Mouse (Mus musculus): ENCODE data around the gene Dnajc22. TPM values are rescaled to one million over a fixed set of nuclear protein-coding genes. Genes with fewer than 3 reads are reported as not detected.
A peak's percentile ranks its signal among the peaks of the same experiment; 100 is the strongest.

The Dnajc22 gene
- polyA plus RNA-seq, 1 experiment from 2014 or later = 0.61 TPM

DNA sequence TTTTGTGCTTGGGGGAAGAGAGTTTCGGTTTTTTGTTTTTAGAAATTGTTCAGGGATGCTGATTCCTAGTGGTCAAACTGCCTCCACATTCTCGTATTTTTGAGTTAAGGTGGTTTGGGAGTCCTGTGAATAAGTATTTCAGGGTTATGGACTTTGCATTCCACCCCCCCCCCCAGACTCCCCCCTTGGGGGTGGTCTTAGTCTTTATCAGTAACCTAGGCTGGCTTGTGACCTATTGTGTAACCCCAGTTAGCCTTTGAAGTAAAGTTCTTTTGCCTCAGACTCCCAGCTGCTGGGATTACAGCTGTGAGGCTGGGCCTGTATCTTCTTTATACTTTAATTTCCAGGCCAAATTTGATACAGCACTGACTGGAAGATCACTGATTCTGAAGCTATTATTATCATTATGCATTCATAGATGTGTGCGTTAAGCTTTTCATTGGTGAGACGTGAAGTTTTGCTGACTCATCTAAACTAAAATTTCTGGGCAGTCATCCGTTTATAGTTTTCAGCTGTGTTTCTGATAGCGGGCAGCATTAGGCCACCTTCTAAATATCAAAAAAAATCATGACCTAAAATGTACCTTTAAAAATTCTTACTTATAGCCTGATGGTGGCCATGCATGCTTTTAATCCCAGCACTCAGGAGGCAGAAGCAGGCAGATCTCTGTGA lies 35.0 kb downstream of the Dnajc22 start:
- 75% methylated on average over 6 of the region's 6 CpGs for WGBS
- ATAC-seq (ENCODE audit: insufficient number of reproducible peaks, low FRiP score, low TSS enrichment, low read depth) (no peak), DNase-seq (ENCODE audit: low spot score) (no peak)
- Histone ChIP-seq H3K4me1 (ENCODE audit: control insufficient read depth, insufficient read depth, low read length) (peaks cover 12% of the 10 kb centered on the region; the same call in 1 of the 2 replicates), H3K27me3 (ENCODE audit: control insufficient read depth, insufficient read depth, low read length) (no peaks in the 10 kb centered on the region), H3K36me3 (ENCODE audit: control insufficient read depth, insufficient read depth, low read length) (peaks cover 2% of the 10 kb centered on the region; the same call in 1 of the 2 replicates), H3K9ac (ENCODE audit: low read length) (0 out of 2 replicates have a peak overlapping the region, but pooled peaks have one; percentile 27), H3K27ac (replicated peaks; ENCODE audit: low read depth, low read length) (no peak overlapping the region), H3K4me3 (ENCODE audit: low read depth, low read length) (peak overlapping the region; percentile 59), H3K9me3 (ENCODE audit: control insufficient read depth, low read length) (no peaks in the 10 kb centered on the region), H3K4me2 (ENCODE audit: low read depth, severe bottlenecking) (peak overlapping the region; percentile 75)

DNA sequence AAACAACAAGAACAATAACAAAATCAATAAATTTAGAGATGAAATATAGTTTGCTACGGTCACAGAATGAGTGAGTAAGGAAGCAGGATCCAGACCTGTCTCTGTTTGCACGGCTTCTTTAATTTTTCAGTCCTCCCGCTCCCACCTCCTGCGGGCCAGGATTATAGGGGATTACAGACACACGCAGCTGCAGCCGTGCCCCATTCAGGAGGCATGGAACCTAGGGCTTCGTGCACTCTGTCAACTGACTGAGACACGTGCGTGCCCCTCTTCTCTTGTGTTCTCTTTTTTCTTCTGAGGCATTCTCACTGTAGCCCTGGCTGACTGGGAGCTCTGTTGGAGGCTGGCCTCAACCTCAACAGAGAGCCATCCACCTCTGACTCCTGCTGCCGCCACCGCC lies 36.5 kb downstream of the Dnajc22 start:
- H3K4me3 ChIP-seq (ENCODE audit: low read depth, low read length) = no peak overlapping the region
- DNase-seq (ENCODE audit: low spot score) (no peak), ATAC-seq (ENCODE audit: insufficient number of reproducible peaks, low FRiP score, low TSS enrichment, low read depth) (no peak)
- H3K27me3 ChIP-seq (ENCODE audit: control insufficient read depth, insufficient read depth, low read length) = no peaks in the 10 kb centered on the region
- 65% methylated on average over 11 of the region's 11 CpGs for WGBS
- H3K4me2 ChIP-seq (ENCODE audit: low read depth, severe bottlenecking) = no peak overlapping the region
- H3K36me3 ChIP-seq (ENCODE audit: control insufficient read depth, insufficient read depth, low read length) = peaks cover 2% of the 10 kb centered on the region; the same call in 1 of the 2 replicates
- H3K9ac ChIP-seq (ENCODE audit: low read length) = no peak overlapping the region
- H3K27ac ChIP-seq (replicated peaks; ENCODE audit: low read depth, low read length) = no peak overlapping the region
- H3K9me3 ChIP-seq (ENCODE audit: control insufficient read depth, low read length) = no peaks in the 10 kb centered on the region
- H3K4me1 ChIP-seq (ENCODE audit: control insufficient read depth, insufficient read depth, low read length) = peaks cover 12% of the 10 kb centered on the region; the same call in 1 of the 2 replicates

DNA sequence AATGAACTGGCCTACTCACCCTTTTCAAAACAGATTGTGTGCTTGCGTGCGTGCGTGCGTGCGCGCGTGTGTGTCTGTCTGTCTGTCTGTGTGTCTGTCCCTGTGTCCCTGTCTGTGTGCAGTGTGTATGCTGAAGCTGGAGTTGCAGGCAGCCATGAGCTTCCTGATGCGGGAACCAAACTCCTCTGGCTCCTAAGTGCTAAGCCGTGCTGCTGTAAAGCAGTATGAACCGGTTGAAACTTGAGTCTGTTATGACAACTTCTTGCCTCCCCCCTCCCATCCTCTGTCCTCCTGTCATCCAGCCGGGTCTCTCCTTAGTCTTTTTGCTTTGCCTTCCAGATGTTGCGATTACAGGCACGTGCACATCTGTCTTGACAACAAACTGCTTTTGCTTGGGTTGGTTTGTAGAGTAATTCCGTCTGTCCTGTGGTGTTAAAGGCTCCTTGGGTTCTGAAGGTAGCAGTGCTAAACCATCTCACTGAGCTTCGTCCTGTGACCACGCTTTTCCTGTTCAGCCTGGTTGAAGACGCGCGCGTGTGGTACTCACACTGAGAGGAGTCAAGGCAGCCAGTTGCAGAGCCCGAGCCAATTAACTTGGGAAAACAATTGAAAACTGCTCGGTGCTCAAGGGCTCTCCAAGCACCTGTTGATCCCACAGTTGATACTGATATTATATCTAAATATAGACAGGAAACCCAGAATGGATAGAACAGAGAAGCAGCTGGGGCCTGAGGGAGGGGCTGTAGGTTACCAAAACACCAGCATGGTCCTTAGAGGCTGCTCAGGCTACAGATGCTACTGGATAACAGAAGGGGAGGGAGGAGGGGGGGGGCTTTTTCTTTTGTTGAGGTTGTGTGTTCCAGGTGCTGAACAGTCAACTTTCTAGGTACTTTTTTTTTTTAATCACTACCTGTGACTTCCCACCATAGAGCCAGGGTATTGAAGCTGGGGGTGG lies 37.3 kb downstream of the Dnajc22 start:
- peaks cover 12% of the 10 kb centered on the region; the same call in 1 of the 2 replicates for H3K4me1 ChIP-seq (ENCODE audit: control insufficient read depth, insufficient read depth, low read length)
- peak; percentile 25 for DNase-seq (ENCODE audit: low spot score)
- H3K36me3 ChIP-seq (ENCODE audit: control insufficient read depth, insufficient read depth, low read length) = peaks cover 2% of the 10 kb centered on the region; the same call in 1 of the 2 replicates
- no peak overlapping the region for H3K4me2 ChIP-seq (ENCODE audit: low read depth, severe bottlenecking)
- H3K9me3 ChIP-seq (ENCODE audit: control insufficient read depth, low read length) = no peaks in the 10 kb centered on the region
- H3K27me3 ChIP-seq (ENCODE audit: control insufficient read depth, insufficient read depth, low read length) = no peaks in the 10 kb centered on the region
- H3K9ac ChIP-seq (ENCODE audit: low read length) = no peak overlapping the region
- no peak overlapping the region for H3K4me3 ChIP-seq (ENCODE audit: low read depth, low read length)
- 71% methylated on average over 22 of the region's 22 CpGs for WGBS
- H3K27ac ChIP-seq (replicated peaks; ENCODE audit: low read depth, low read length) = no peak overlapping the region
- ATAC-seq (ENCODE audit: insufficient number of reproducible peaks, low FRiP score, low TSS enrichment, low read depth) = no peak

DNA sequence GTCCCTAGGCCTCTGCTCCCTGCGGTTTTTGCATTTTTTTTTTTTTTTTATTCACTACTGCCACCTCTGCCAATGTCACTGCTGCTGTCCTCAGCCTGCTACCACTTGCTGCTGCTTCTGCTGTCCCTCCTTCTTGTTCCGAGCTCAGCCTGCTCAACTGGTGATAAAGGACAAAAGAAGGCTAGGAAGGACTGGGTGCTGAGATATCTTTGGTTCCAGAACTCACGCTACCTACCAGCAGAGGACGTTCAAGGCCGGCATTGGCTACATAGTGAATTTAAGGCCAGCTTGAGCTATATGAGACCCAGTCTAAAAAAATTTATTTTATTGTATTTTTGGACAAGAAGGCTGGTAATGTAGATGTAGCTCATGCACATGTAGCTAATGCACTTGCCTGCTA lies 45.4 kb downstream of the Dnajc22 start:
- Histone ChIP-seq H3K27me3 (ENCODE audit: control insufficient read depth, insufficient read depth, low read length) (no peaks in the 10 kb centered on the region), H3K4me2 (ENCODE audit: low read depth, severe bottlenecking) (no peak overlapping the region), H3K27ac (replicated peaks; ENCODE audit: low read depth, low read length) (no peak overlapping the region), H3K4me1 (ENCODE audit: control insufficient read depth, insufficient read depth, low read length) (no peaks in the 10 kb centered on the region), H3K4me3 (ENCODE audit: low read depth, low read length) (no peak overlapping the region), H3K9ac (ENCODE audit: low read length) (no peak overlapping the region), H3K36me3 (ENCODE audit: control insufficient read depth, insufficient read depth, low read length) (peaks cover 4% of the 10 kb centered on the region), H3K9me3 (ENCODE audit: control insufficient read depth, low read length) (peaks cover 4% of the 10 kb centered on the region; the same call in 1 of the 2 replicates)
- 89% methylated on average over 5 of the region's 5 CpGs for WGBS
- ATAC-seq (ENCODE audit: insufficient number of reproducible peaks, low FRiP score, low TSS enrichment, low read depth) = no peak
- no peak for DNase-seq (ENCODE audit: low spot score)

DNA sequence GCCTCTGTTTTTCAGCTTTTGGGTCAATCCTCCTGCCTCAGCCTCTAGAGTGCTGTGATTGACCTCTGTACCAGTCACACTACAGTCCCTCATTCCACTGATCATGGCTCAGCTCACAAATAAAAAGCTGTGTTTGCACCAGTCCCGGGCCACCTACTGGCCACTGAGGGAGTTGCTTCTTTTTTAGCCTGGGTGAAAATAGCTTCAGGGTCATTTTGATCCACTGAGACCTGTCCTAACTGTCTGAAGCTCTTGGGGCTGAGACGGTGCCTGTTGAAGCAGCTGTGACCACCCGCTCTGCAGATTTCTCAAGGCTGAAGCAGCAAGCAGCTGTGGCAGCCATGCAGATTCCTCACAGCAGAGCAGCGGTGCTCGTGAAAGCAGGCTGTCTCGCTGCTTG lies 46.7 kb downstream of the Dnajc22 start:
- Histone ChIP-seq H3K9ac (ENCODE audit: low read length) (no peak overlapping the region), H3K4me2 (ENCODE audit: low read depth, severe bottlenecking) (no peak overlapping the region), H3K27me3 (ENCODE audit: control insufficient read depth, insufficient read depth, low read length) (no peaks in the 10 kb centered on the region), H3K36me3 (ENCODE audit: control insufficient read depth, insufficient read depth, low read length) (peaks cover 4% of the 10 kb centered on the region), H3K9me3 (ENCODE audit: control insufficient read depth, low read length) (peaks cover 4% of the 10 kb centered on the region; the same call in 1 of the 2 replicates), H3K4me1 (ENCODE audit: control insufficient read depth, insufficient read depth, low read length) (no peaks in the 10 kb centered on the region), H3K4me3 (ENCODE audit: low read depth, low read length) (no peak overlapping the region), H3K27ac (replicated peaks; ENCODE audit: low read depth, low read length) (no peak overlapping the region)
- 66% methylated on average over 6 of the region's 6 CpGs for WGBS
- DNase-seq (ENCODE audit: low spot score) (peak; percentile 77), ATAC-seq (ENCODE audit: insufficient number of reproducible peaks, low FRiP score, low TSS enrichment, low read depth) (no peak)

DNA sequence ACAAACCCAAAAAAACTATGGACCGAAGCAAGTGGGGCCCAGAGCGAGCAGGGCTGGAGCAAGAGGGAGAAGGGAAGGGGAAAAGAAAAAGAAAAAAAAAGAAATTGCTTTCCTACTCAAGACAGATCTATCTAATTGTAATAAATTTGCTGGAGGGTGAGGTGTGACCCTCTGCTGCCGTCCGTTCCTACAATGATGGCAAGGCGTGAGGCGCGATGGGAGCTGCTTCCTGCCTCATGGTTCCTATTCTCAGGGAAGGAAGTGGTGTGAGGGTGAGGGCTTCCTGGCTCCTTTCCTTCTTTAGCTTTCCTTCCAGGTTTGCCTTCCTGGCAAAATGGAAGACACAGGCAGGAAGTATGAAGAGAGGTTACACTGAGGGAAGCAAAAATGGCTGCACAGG lies 57.5 kb downstream of the Dnajc22 start:
- Histone ChIP-seq H3K4me1 (ENCODE audit: control insufficient read depth, insufficient read depth, low read length) (no peaks in the 10 kb centered on the region), H3K4me2 (ENCODE audit: low read depth, severe bottlenecking) (no peak overlapping the region), H3K9ac (ENCODE audit: low read length) (no peak overlapping the region), H3K4me3 (ENCODE audit: low read depth, low read length) (no peak overlapping the region), H3K36me3 (ENCODE audit: control insufficient read depth, insufficient read depth, low read length) (peaks cover 11% of the 10 kb centered on the region; the same call in 1 of the 2 replicates), H3K27ac (replicated peaks; ENCODE audit: low read depth, low read length) (no peak overlapping the region), H3K9me3 (ENCODE audit: control insufficient read depth, low read length) (no peaks in the 10 kb centered on the region), H3K27me3 (ENCODE audit: control insufficient read depth, insufficient read depth, low read length) (no peaks in the 10 kb centered on the region)
- ATAC-seq (ENCODE audit: insufficient number of reproducible peaks, low FRiP score, low TSS enrichment, low read depth) = no peak
- no peak for DNase-seq (ENCODE audit: low spot score)
- 89% methylated on average over 7 of the region's 7 CpGs for WGBS

DNA sequence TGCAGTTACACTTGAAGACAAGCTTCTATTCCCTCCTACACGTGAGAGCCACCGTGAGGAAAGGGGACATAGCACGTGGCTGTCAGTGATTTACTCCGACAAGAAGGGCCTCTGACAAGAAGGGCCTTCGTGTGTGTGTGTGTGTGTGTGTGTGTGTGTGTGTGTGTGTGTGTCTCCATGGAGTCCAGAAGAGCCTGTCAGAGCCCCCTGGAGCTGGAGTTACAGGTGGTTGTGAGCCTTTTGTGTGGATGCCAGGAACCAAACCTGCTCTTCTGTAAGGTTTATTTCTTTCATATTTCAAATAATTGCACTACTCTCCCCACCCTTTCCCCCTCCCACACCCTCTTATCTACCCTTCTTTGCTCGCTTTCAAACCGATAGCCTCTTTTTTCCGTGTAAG lies 58.4 kb downstream of the Dnajc22 start:
- Histone ChIP-seq H3K27me3 (ENCODE audit: control insufficient read depth, insufficient read depth, low read length) (no peaks in the 10 kb centered on the region), H3K27ac (replicated peaks; ENCODE audit: low read depth, low read length) (no peak overlapping the region), H3K4me1 (ENCODE audit: control insufficient read depth, insufficient read depth, low read length) (no peaks in the 10 kb centered on the region), H3K36me3 (ENCODE audit: control insufficient read depth, insufficient read depth, low read length) (peaks cover 7% of the 10 kb centered on the region; the same call in 1 of the 2 replicates), H3K9ac (ENCODE audit: low read length) (no peak overlapping the region), H3K4me3 (ENCODE audit: low read depth, low read length) (no peak overlapping the region), H3K9me3 (ENCODE audit: control insufficient read depth, low read length) (no peaks in the 10 kb centered on the region), H3K4me2 (ENCODE audit: low read depth, severe bottlenecking) (no peak overlapping the region)
- ATAC-seq (ENCODE audit: insufficient number of reproducible peaks, low FRiP score, low TSS enrichment, low read depth) (no peak), DNase-seq (ENCODE audit: low spot score) (no peak)
- WGBS = 82% methylated on average over 8 of the region's 8 CpGs

DNA sequence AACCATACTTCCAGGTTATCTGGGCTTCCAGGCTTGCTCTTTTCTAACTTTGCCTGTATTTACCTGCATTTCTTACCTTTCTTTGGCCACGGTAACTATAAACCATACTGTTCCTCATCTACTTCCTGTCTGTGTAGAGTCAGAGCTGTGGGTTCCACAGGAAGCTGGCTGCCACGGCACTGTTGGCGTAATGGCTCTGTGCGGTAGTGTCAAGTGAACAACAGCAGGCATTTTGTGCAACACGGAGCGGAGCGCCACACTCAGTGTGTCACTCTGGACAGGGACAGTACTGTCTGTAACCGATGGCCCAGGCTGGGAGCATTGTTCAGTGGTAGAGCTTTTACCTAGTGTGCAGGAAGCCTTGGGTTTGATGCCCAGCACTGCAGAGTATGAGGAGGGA lies 60.5 kb downstream of the Dnajc22 start:
- WGBS = 97% methylated on average over 8 of the region's 8 CpGs
- H3K4me3 ChIP-seq (ENCODE audit: low read depth, low read length) = no peak overlapping the region
- H3K9ac ChIP-seq (ENCODE audit: low read length) = no peak overlapping the region
- no peaks in the 10 kb centered on the region for H3K27me3 ChIP-seq (ENCODE audit: control insufficient read depth, insufficient read depth, low read length)
- H3K4me1 ChIP-seq (ENCODE audit: control insufficient read depth, insufficient read depth, low read length) = no peaks in the 10 kb centered on the region
- H3K36me3 ChIP-seq (ENCODE audit: control insufficient read depth, insufficient read depth, low read length) = peaks cover 7% of the 10 kb centered on the region; the same call in 1 of the 2 replicates
- DNase-seq (ENCODE audit: low spot score) = no peak
- no peak for ATAC-seq (ENCODE audit: insufficient number of reproducible peaks, low FRiP score, low TSS enrichment, low read depth)
- H3K4me2 ChIP-seq (ENCODE audit: low read depth, severe bottlenecking) = no peak overlapping the region
- H3K9me3 ChIP-seq (ENCODE audit: control insufficient read depth, low read length) = no peaks in the 10 kb centered on the region
- H3K27ac ChIP-seq (replicated peaks; ENCODE audit: low read depth, low read length) = no peak overlapping the region
